Mouse (Mus musculus) right cerebral cortex, postnatal 25 days (tissue): ENCODE data around the gene Nfkbie.

Experiments
- DNase-seq: peaks from one replicate; pipeline ENCODE4 v3.0.0; 2022

The Nfkbie gene

GRCm38 (mm10) chr17:45599446-45600242, 44.1 kb downstream of the Nfkbie start, which contains the start of gene Slc29a1:
Gene Slc29a1, minus strand, starts transcription at chr17:45599606.
- no peak for DNase-seq

GRCm38 (mm10) chr17:45600267-45600666, 44.8 kb downstream of the Nfkbie start:
- no peak for DNase-seq

GRCm38 (mm10) chr17:45601325-45601724, 45.8 kb downstream of the Nfkbie start:
- no peak for DNase-seq

GRCm38 (mm10) chr17:45601877-45602304, 46.4 kb downstream of the Nfkbie start, which contains the start of gene Mymx:
Gene Mymx, minus strand, starts transcription at chr17:45602102.
- DNase-seq = no peak

- no peak for DNase-seq
Observed at GRCm38 (mm10) chr17:45602984-45603383, 47.5 kb downstream of the Nfkbie start.

GRCm38 (mm10) chr17:45606992-45607879, 51.7 kb downstream of the Nfkbie start:
- no peak for DNase-seq

- DNase-seq = no peak
Observed at GRCm38 (mm10) chr17:45608396-45608795, 52.9 kb downstream of the Nfkbie start.

- DNase-seq = no peak
Observed at GRCm38 (mm10) chr17:45610144-45610866, 54.8 kb downstream of the Nfkbie start.

GRCm38 (mm10) chr17:45612008-45612407, 56.5 kb downstream of the Nfkbie start:
- DNase-seq = no peak
